ENCODE assay signal across 29 mouse cellular contexts in the genomic region with DNA sequence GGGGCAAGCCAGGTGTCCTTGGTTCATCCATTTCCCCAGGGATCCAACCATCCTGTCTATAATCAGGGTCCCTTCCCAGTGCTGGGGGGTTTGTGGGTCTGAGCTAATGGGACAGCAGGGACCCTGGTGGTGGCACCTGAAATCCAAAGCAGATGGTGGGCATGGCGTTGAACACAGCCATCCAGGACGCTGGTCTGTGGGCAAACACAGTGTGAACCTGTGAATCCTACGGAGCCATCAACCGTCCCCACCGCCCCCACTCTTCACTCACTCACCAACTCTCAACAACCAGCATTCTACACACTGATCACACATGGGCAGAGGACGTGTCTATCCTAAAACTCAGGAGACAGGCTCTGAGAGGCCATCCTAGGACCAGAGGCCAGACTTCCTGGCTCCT.
"Had no signal": no experiment of that assay in that cellular context is flagged by ENCODE, and none has a peak within 500 bp of the region (broad histone marks: within the 10 kb centered on the region; RNA-seq: fewer than 3 reads in every experiment).

No protein-coding gene starts in this region.

- H3K4me3 ChIP-seq: embryonic facial prominence, embryonic 10.5 days; embryonic facial prominence, embryonic 12.5 days; embryonic facial prominence, embryonic 13.5 days; embryonic facial prominence, embryonic 15.5 days; erythroblast, embryonic 14.5 days; forebrain, embryonic 10.5 days; forebrain, embryonic 12.5 days; forebrain, embryonic 13.5 days; forebrain, embryonic 15.5 days; gastrocnemius, adult 2 months; heart, adult 2 months had no signal

- H3K9me3 ChIP-seq: embryonic facial prominence, embryonic 10.5 days; embryonic facial prominence, embryonic 12.5 days; embryonic facial prominence, embryonic 13.5 days; embryonic facial prominence, embryonic 15.5 days; forebrain, embryonic 10.5 days; forebrain, embryonic 12.5 days; forebrain, embryonic 13.5 days; forebrain, embryonic 15.5 days had no signal

- ATAC-seq: forebrain, embryonic 13.5 days; forebrain, embryonic 14.5 days; forebrain, embryonic 15.5 days; forebrain, embryonic 16.5 days; forebrain, postnatal 0 days had no signal

- DNase-seq: cerebellum, adult 2 months; cerebellum, adult 8-10 months; cerebellum, adult 9-10 months; cerebellum, adult 9-11 months; cerebellum, postnatal 10 days; cerebellum, postnatal 14 days; cerebellum, postnatal 25 days; cerebellum, postnatal 36 days; embryo, embryonic 11 days; forebrain, postnatal 0 days; gastrocnemius, adult 2 months; gastrocnemius, postnatal 10 days; gastrocnemius, postnatal 14 days; gastrocnemius, postnatal 25 days; gastrocnemius, postnatal 36 days; heart, adult 11 months; heart, adult 18-20 months; heart, adult 2 months had no signal

- H3K27me3 ChIP-seq: embryonic facial prominence, embryonic 12.5 days; embryonic facial prominence, embryonic 13.5 days; embryonic facial prominence, embryonic 15.5 days; forebrain, embryonic 12.5 days; forebrain, embryonic 13.5 days; forebrain, embryonic 15.5 days had no signal

- H3K9ac ChIP-seq: embryonic facial prominence, embryonic 12.5 days; embryonic facial prominence, embryonic 13.5 days; embryonic facial prominence, embryonic 15.5 days; forebrain, embryonic 12.5 days; forebrain, embryonic 13.5 days; forebrain, embryonic 15.5 days; forebrain, postnatal 0 days had no signal

- H3K4me2 ChIP-seq: embryonic facial prominence, embryonic 12.5 days; embryonic facial prominence, embryonic 13.5 days; embryonic facial prominence, embryonic 15.5 days; forebrain, embryonic 12.5 days; forebrain, embryonic 13.5 days; forebrain, embryonic 15.5 days had no signal

- H3K4me1 ChIP-seq: embryonic facial prominence, embryonic 10.5 days; embryonic facial prominence, embryonic 12.5 days; embryonic facial prominence, embryonic 13.5 days; embryonic facial prominence, embryonic 15.5 days; forebrain, embryonic 10.5 days; forebrain, embryonic 12.5 days; forebrain, embryonic 13.5 days; forebrain, embryonic 15.5 days had no signal

- H3K27ac ChIP-seq: embryonic facial prominence, embryonic 10.5 days; embryonic facial prominence, embryonic 12.5 days; embryonic facial prominence, embryonic 13.5 days; embryonic facial prominence, embryonic 15.5 days; forebrain, embryonic 10.5 days; forebrain, embryonic 12.5 days; forebrain, embryonic 13.5 days; forebrain, embryonic 15.5 days; gastrocnemius, adult 2 months; heart, adult 2 months had no signal
